Mouse (Mus musculus): ENCODE measurements around the gene Igsf21.

The Igsf21 gene

DNA sequence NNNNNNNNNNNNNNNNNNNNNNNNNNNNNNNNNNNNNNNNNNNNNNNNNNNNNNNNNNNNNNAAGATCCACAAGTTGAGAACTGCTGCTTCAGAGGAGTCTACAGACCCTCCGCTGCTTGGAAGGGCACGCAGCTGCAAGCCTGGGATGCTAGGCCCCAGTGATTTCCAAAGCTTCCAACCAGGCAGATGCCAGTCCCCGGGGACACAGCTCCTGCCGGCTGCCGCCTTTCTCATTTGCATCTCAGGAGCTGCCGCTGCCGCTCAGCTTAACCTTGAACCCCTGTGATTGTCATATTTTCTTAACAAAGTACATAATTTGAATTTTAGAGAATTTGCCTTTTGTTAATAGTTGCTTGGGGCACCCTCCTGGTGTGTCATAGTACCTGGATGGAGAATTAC lies 259.7 kb downstream of the Igsf21 start:
- DNase-seq (ENCODE audit: low read depth, low spot score): no peak

DNA sequence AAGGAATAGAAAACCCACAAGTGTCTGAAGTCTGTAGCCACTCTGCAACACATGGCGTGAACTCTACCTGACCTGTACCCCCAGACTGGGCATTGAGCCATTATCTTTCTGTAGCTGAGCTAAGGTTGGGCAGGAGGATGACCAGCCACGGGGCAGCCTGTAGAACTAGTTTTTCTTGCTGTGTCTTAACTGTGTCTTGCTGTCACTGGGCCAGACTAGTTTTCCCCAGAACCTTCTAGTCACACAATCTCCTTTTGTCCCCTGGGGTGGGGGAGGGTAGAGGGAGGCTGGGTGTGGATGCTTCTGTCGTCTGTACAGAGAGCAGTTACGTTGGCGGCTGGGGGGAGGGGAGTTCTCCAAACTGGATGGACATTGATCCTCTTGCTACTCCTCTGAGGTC lies 267.9 kb downstream of the Igsf21 start:
- DNase-seq (ENCODE audit: low read depth, low spot score): no peak

DNA sequence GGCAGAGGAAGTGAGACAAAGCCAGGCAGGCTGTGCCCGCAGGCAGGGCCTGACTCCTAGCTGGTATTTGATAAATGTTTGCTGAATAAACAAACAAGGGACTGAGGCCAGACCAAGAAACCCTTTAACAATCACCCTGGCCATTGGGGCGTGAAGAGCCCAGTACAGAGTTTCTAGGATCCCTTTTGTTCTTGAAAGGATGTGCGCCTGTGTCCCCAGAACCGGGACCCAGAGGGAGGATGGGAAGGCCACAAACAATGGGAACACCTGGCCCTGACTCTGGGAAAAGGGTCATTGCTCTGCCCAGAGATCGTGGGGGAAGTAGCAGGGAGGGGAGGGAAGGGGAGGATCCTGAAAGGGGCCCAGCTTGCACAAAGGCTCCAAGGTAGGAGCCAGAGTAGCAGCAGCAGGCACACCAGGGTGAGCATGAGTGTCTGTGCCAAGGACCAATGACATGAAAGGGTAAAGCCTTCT lies 269.2 kb downstream of the Igsf21 start:
- no peak for DNase-seq (ENCODE audit: low read depth, low spot score)

All from retina, adult 2 months (tissue).